Mouse (Mus musculus) spleen, postnatal 14 days (tissue): Measurements from ENCODE around the gene Dock4.

Experiments
- DNase-seq, 2 experiments: peaks; one replicate each; pipeline ENCODE4 v3.0.0; 2021 to 2022; ENCODE audit warnings: low spot score in 2 of 2

Dock4 gene

DNA sequence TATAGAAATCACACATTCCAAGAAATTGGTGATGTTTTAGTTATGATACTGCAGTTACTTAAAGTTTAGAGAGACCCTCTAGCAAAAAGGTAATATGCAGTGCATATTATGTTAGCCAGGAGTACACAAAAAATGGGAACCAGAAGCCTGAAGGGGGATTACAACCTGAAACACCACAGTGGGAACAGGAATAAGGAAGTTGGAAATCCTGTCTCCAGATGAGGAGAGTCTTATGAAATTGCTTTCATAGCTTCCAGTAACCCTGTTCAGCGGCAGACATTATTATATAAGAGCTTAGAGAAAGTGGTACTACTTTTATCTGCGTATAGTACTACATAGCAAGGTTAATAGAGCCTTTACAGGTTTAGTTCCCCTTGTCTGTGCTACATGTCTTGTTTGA, 210.1 kb downstream of the Dock4 start:
- no peak for DNase-seq

GRCm38 (mm10) chr12:40656438-40656837, 210.7 kb downstream of the Dock4 start:
- no peak for DNase-seq

GRCm38 (mm10) chr12:40657229-40657885, 211.6 kb downstream of the Dock4 start:
- no peak for DNase-seq

- no peak for DNase-seq
Observed at GRCm38 (mm10) chr12:40659689-40660088, 213.9 kb downstream of the Dock4 start.

GRCm38 (mm10) chr12:40669460-40669859, 223.7 kb downstream of the Dock4 start:
- DNase-seq, result no peak

GRCm38 (mm10) chr12:40670766-40671165, 225.0 kb downstream of the Dock4 start:
- DNase-seq, result no peak

DNA sequence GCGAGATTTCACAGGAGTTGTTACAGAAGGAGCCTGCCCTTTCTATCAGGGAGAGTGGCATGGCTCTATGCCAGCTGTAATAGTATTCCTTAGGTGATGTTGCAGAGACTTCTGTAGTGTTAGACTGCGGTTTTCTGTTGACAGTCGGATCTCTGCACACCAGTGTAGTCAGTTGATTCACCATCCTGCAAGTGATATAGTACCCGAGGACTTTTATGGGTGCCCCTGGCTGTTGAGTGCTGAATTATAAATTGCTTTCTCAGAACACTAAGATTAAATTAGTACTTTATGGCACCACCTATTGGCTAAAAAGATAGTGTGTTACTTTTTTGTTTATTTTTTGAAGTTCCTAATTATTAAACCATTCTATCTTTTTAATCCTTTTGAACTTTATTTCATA, 234.0 kb downstream of the Dock4 start:
- no peak for DNase-seq

DNA sequence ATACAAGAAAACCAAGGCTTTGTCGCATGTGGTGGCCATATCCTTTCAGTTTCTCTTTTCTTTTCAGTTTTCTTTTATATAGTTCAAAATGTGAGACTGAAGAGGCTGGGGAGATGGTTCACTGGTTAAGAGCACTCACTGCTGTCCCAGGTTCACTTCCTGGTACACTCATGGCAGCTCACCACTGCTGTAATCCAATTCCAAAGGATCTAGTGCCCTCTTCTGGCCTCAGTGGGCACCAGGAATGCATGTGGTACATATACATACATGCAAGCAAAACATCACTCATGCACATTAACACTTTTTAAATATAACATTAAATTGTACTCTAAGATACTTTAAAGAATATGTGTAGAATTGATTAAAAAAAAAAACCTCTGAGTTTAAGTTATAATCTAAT, 234.8 kb downstream of the Dock4 start:
- peak in 1 of 2 experiments; percentile 6 for DNase-seq

GRCm38 (mm10) chr12:40691444-40691843, 245.7 kb downstream of the Dock4 start:
- no peak for DNase-seq

- no peak for DNase-seq
Observed at GRCm38 (mm10) chr12:40694082-40694721, 248.4 kb downstream of the Dock4 start.

- DNase-seq, result no peak
Observed at GRCm38 (mm10) chr12:40698330-40698729, 252.6 kb downstream of the Dock4 start.

- no peak for DNase-seq
Observed at GRCm38 (mm10) chr12:40702233-40702792, 256.6 kb downstream of the Dock4 start.

GRCm38 (mm10) chr12:40704296-40704695, 258.5 kb downstream of the Dock4 start:
- no peak for DNase-seq

DNA sequence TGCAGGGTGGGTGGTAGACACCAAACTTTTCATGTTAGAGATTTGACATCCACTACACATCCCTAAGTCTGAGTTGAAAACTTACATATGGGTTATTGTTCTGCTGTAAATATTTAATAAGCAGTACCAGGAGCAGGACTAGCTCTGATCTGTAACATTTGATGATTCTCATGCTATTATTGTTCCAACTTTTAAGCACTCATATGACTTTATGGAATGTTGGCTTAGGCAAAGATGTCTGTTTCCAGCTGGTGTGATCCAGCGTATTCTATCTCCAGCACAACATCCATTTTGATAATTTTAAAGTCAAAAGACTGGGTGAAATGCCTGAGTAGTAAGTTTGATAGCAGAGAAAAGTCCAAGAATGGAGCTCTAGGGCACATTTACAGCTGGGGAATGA, 261.4 kb downstream of the Dock4 start:
- DNase-seq, result no peak

DNA sequence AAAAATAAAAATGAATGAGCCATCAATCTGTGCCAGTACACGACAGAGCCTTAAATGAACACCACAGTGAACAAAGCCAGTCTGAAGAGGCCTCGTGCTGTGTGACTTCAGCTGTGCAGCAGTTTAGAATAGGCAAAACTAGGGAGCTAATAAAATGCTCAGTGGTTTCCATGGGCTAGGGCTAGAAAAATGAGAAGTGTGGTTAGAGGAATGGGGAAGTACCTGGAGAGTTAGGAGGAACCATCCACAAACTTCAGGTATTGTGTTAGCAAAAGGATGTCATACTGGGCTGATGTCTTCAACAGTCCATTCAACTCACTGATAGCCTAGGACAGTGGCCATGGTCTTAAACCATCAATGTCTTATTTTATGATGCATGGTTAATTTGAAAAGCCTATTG, 263.3 kb downstream of the Dock4 start:
- no peak for DNase-seq

- DNase-seq, result no peak
Observed at GRCm38 (mm10) chr12:40712235-40712634, 266.5 kb downstream of the Dock4 start.

- DNase-seq, result no peak
Observed at GRCm38 (mm10) chr12:40714288-40714687, 268.5 kb downstream of the Dock4 start.

DNA sequence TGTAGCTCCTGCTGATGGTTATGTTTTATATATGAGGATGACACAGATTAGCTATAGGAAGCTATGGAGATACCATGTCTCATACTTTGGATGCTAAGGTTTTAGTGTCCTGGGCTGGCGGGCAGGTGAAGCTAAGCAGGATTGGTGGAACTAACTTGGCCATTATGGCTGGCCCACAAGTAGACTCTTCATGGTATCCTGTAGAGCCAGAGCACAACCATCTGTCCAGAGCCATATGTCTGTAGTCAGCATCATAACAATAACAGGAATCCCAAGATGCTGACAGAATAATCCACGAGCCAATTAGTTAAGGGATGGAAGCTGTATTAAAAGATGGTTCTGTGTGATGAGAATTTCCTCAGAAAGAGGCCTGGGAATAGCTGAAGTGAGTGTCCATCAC, 269.4 kb downstream of the Dock4 start:
- DNase-seq, result no peak

GRCm38 (mm10) chr12:40728373-40728772, 282.6 kb downstream of the Dock4 start:
- no peak for DNase-seq

- DNase-seq, result no peak
Observed at GRCm38 (mm10) chr12:40730756-40731155, 285.0 kb downstream of the Dock4 start.

DNA sequence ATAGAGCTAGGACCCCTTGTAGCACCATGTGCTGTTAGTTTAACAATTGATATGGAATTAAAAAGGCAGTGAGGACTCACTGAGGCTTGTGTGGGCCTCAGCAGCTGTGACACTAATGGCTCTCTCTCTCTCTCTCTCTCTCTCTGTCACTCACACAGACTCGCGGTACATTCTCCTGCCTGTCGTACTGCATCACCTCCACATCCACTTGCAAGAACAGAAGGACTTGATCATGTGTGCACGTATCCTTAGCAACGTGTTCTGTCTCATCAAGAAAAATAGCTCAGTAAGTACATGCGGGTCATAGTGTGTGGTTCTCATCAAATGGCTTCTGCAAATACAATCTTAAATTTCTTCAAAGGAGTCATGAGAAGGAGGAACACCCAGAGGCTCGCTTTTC, 299.7 kb downstream of the Dock4 start:
- DNase-seq, result no peak

DNA sequence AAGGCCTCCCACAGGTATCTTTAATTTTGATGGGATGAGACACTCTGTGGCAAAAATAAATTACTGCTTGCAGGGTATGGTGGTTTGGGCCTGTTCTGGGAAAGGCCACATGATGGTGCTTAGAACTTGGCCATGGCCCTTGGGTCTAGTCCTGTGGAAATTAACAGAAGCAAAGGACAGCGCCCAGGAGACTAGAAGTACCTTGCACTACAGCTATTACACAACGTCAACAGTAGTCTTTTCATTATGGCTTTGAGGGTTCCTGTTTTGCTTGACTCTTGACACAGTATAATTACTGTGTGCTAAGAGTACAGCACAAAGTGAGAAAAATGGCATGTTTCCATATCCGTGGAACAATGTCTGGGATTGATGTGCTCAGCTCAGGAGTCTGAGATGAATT, 300.3 kb downstream of the Dock4 start:
- no peak for DNase-seq

DNA sequence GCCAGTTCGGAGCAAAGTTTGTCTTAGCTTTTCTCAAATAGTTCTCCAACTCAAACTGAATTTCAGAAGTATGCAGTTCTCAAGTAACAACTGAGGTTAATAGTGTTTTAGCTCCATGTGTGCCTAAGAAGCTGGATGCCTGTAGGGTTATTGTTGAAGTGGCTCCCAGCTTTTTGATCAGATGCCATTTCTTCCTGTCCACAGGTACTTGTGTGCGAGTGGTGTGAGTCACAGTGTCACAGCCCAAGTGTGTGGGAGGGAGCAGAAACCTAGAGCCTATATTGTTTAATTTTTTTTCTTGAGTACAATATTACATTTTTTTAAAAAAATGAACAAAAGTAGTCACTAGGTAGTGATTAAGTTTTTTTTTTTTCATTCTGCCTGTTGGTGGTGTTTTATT, 313.5 kb downstream of the Dock4 start:
- no peak for DNase-seq
